Comparison of ENCODE assay signal across 8 mouse cellular contexts in genomic region chr13:54055448-54055861, GRCm38 (mm10). TPM values are rescaled to one million over a fixed set of nuclear protein-coding genes. Genes with fewer than 3 reads are reported as not detected.
DNase-seq lines count a peak whose midpoint lies in the region; ATAC-seq lines count a peak whose summit lies in the region.

Gene Drd1, minus strand, starts transcription at chr13:54055705.

- peak; percentile 11 for DNase-seq in 3134 (ENCODE audit: extremely low read depth, insufficient read length, low spot score)
- DNase-seq in adrenal gland, postnatal 25 days: peak; percentile 73
- peak; percentile 64 to 69 for DNase-seq in kidney, postnatal 25 days
- DNase-seq in natural killer cell, adult 2 months (ENCODE audit: low spot score in 2 of 2): peak; percentile 34 to 73

- no peak within 1 kb of the TSS for H3K27ac ChIP-seq in embryonic facial prominence, embryonic 13.5 days
- no peak within 1 kb of the TSS for H3K27ac ChIP-seq in heart, embryonic 12.5 days (ENCODE audit: poor library complexity, severe bottlenecking)
- H3K27ac ChIP-seq in liver, embryonic 12.5 days: no peak within 1 kb of the TSS
- no peak within 1 kb of the TSS for H3K27ac ChIP-seq in stomach, embryonic 15.5 days

- WGBS in embryonic facial prominence, embryonic 13.5 days: under 1% methylated on average over 31 of the region's 31 CpGs
- WGBS in heart, embryonic 12.5 days: 1% methylated on average over 31 of the region's 31 CpGs
- WGBS in liver, embryonic 12.5 days (ENCODE audit: insufficient replicate concordance): 2% methylated on average over 31 of the region's 31 CpGs
- under 1% methylated on average over 31 of the region's 31 CpGs for WGBS in stomach, embryonic 15.5 days

- H3K36me3 ChIP-seq in embryonic facial prominence, embryonic 13.5 days: no peaks in the 10 kb centered on the region
- no peaks in the 10 kb centered on the region for H3K36me3 ChIP-seq in heart, embryonic 12.5 days
- H3K36me3 ChIP-seq in liver, embryonic 12.5 days: no peaks in the 10 kb centered on the region
- no peaks in the 10 kb centered on the region for H3K36me3 ChIP-seq in stomach, embryonic 15.5 days

- H3K27me3 ChIP-seq in embryonic facial prominence, embryonic 13.5 days: peaks cover 54% of the 10 kb centered on the region
- peaks cover 40% of the 10 kb centered on the region for H3K27me3 ChIP-seq in heart, embryonic 12.5 days (replicated peaks)
- H3K27me3 ChIP-seq in liver, embryonic 12.5 days (replicated peaks): peaks cover 56% of the 10 kb centered on the region
- H3K27me3 ChIP-seq in stomach, embryonic 15.5 days (replicated peaks): peaks cover 22% of the 10 kb centered on the region

- peak within 1 kb of the TSS; percentile 51 for H3K4me3 ChIP-seq in embryonic facial prominence, embryonic 13.5 days
- H3K4me3 ChIP-seq in heart, embryonic 12.5 days: peak within 1 kb of the TSS; percentile 50
- H3K4me3 ChIP-seq in liver, embryonic 12.5 days: peak within 1 kb of the TSS; percentile 45
- H3K4me3 ChIP-seq in stomach, embryonic 15.5 days (replicated peaks): peak within 1 kb of the TSS; percentile 45

- H3K4me1 ChIP-seq in embryonic facial prominence, embryonic 13.5 days: peaks cover 19% of the 10 kb centered on the region
- peaks cover 6% of the 10 kb centered on the region; the same call in 1 of the 2 replicates for H3K4me1 ChIP-seq in heart, embryonic 12.5 days (replicated peaks)
- peaks cover 8% of the 10 kb centered on the region; the same call in 1 of the 2 replicates for H3K4me1 ChIP-seq in liver, embryonic 12.5 days
- H3K4me1 ChIP-seq in stomach, embryonic 15.5 days: no peaks in the 10 kb centered on the region

- peak within 1 kb of the TSS; percentile 70 for H3K9ac ChIP-seq in embryonic facial prominence, embryonic 13.5 days
- H3K9ac ChIP-seq in heart, embryonic 12.5 days: peak within 1 kb of the TSS; percentile 69
- no peak within 1 kb of the TSS for H3K9ac ChIP-seq in liver, embryonic 12.5 days
- no peak within 1 kb of the TSS for H3K9ac ChIP-seq in stomach, embryonic 15.5 days

- peak; percentile 37; the same call in 1 of the 2 replicates for ATAC-seq in embryonic facial prominence, embryonic 13.5 days (ENCODE audit: insufficient number of reproducible peaks, insufficient read depth, low FRiP score, low TSS enrichment, low read depth)
- ATAC-seq in heart, embryonic 12.5 days (ENCODE audit: insufficient number of reproducible peaks, low FRiP score): peak; percentile 53
- peak; percentile 40; the same call in 1 of the 2 replicates for ATAC-seq in liver, embryonic 12.5 days
- ATAC-seq in stomach, embryonic 15.5 days (ENCODE audit: insufficient read depth, low FRiP score, low read depth): no peak

- no peaks in the 10 kb centered on the region for H3K9me3 ChIP-seq in embryonic facial prominence, embryonic 13.5 days
- no peaks in the 10 kb centered on the region for H3K9me3 ChIP-seq in heart, embryonic 12.5 days (replicated peaks)
- no peaks in the 10 kb centered on the region for H3K9me3 ChIP-seq in liver, embryonic 12.5 days (replicated peaks)
- no peaks in the 10 kb centered on the region for H3K9me3 ChIP-seq in stomach, embryonic 15.5 days

- H3K4me2 ChIP-seq in embryonic facial prominence, embryonic 13.5 days: peak within 1 kb of the TSS; percentile 96
- peak within 1 kb of the TSS; percentile 88 for H3K4me2 ChIP-seq in heart, embryonic 12.5 days
- peak within 1 kb of the TSS; percentile 68 for H3K4me2 ChIP-seq in liver, embryonic 12.5 days
- peak within 1 kb of the TSS; percentile 95 for H3K4me2 ChIP-seq in stomach, embryonic 15.5 days

RNA-seq across cellular contexts. Expression of gene Drd1, which starts in this region (rescaled TPM):
- not detected in 2 replicates for total RNA-seq in adrenal gland, postnatal 25 days (2021)
- polyA plus RNA-seq in embryonic facial prominence, embryonic 13.5 days (2015; fragmentation: Nextera tagmentation; extraction: Ambion mirVana): 0.49 and 0.61 TPM in 2 replicates
- 0.12 TPM in 1 of 2 replicates, not detected in the other for polyA plus RNA-seq in heart, embryonic 12.5 days (2016; fragmentation: Nextera tagmentation; extraction: Ambion mirVana)
- polyA plus RNA-seq in liver, embryonic 12.5 days (2016; fragmentation: Nextera tagmentation; extraction: Ambion mirVana): not detected in 2 replicates
- polyA plus RNA-seq in stomach, embryonic 15.5 days (2015; fragmentation: Nextera tagmentation; extraction: Ambion mirVana): 0.18 and 0.21 TPM in 2 replicates

Comparison
In these comparisons a context has a peak if more than half of its experiments do, and no peak if none do; other contexts are left out.
1. Peak in DNase-seq in adrenal gland, postnatal 25 days; RNA of the gene not detected or under 1 TPM.
2. Peak in ATAC-seq, H3K4me3 ChIP-seq, H3K9ac ChIP-seq and H3K4me2 ChIP-seq in embryonic facial prominence, embryonic 13.5 days; RNA of the gene not detected or under 1 TPM.
3. Peak in ATAC-seq, H3K4me3 ChIP-seq, H3K9ac ChIP-seq and H3K4me2 ChIP-seq in heart, embryonic 12.5 days; RNA of the gene not detected or under 1 TPM.
4. Peak in ATAC-seq, H3K4me3 ChIP-seq and H3K4me2 ChIP-seq in liver, embryonic 12.5 days; RNA of the gene not detected or under 1 TPM.
5. DNase-seq: peak in every context shown above with its lines; median percentile 73 in adrenal gland, postnatal 25 days; 66 in kidney, postnatal 25 days; 54 in natural killer cell, adult 2 months; 11 in 3134.